Mouse (Mus musculus) layer of hippocampus, postnatal 14 days (tissue): ENCODE measurements around the gene Gzmk. TPM values are rescaled to one million over a fixed set of nuclear protein-coding genes. Genes with fewer than 3 reads are reported as not detected.

Source experiments
- DNase-seq, 2 experiments: peaks; one replicate each; pipeline ENCODE4 v3.0.0; 2021 to 2022; ENCODE audit warnings: low spot score in 2 of 2, mixed read lengths in 1 of 2
- total RNA-seq, 2 experiments: library from RNA; stranded (reverse); gene quantifications; 2 replicates each; pipeline ENCODE4 v1.2.3; 2021

Gene Gzmk
- total RNA-seq, 2 experiments from 2014 or later: not detected

DNA sequence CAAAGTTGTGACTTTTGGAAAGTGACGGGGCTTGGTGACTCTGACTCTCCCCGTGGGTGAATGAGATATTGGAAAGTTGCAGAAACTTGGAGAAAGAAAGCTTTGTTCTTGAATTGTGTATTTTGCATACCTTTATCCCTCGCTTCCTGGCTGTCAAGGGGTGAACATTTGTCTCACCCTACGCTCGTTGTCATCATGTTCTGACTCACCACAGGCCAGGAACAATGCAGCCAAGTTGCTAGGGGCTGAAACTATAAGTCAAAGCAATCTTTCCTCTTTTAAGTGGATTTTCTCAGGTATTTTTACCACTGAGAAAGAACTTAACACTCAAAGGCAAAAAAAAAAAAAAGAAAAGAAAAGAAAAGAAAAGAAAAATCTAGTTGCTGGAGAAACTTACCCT is 22.6 kb downstream of the Gzmk start:
- no peak for DNase-seq

- no peak for DNase-seq
Observed at GRCm38 (mm10) chr13:113202184-113202583, 23.5 kb downstream of the Gzmk start.

- DNase-seq: no peak
Observed at GRCm38 (mm10) chr13:113201631-113202030, 24.1 kb downstream of the Gzmk start.

DNA sequence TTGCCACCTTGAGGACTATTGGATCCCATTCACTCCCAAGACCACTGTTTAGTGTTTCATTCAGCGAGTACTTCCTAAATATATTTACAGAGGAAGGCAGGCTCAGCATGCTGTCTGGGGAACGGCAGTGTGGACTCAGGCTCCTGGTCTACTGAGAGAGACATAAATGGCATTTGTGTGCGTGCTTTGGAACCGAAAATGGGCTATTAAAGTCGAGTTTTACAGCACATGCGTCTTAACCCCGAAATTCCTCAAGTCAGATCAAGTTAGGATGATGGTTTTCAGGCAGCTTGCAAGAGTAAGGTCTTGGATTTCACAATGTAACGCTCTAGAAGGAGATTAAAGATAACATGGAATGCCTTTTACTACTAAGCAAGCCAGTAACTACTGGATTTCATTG is 25.0 kb downstream of the Gzmk start:
- no peak for DNase-seq

- no peak for DNase-seq
Observed at GRCm38 (mm10) chr13:113199331-113199730, 26.4 kb downstream of the Gzmk start.

- DNase-seq: no peak
Observed at GRCm38 (mm10) chr13:113197872-113198502, 27.7 kb downstream of the Gzmk start.

- no peak for DNase-seq
Observed at GRCm38 (mm10) chr13:113196808-113197674, 28.7 kb downstream of the Gzmk start.

GRCm38 (mm10) chr13:113183720-113184119 is 42.0 kb downstream of the Gzmk start:
- DNase-seq: no peak

GRCm38 (mm10) chr13:113183310-113183709 is 42.4 kb downstream of the Gzmk start:
- DNase-seq: no peak

- no peak for DNase-seq
Observed at GRCm38 (mm10) chr13:113174162-113174561, 51.5 kb downstream of the Gzmk start.

GRCm38 (mm10) chr13:113170256-113170655 is 55.5 kb downstream of the Gzmk start:
- no peak for DNase-seq

- no peak for DNase-seq
Observed at GRCm38 (mm10) chr13:113168018-113168534, 57.6 kb downstream of the Gzmk start.

- DNase-seq: no peak
Observed at GRCm38 (mm10) chr13:113164252-113165005, 61.3 kb downstream of the Gzmk start.

GRCm38 (mm10) chr13:113151556-113151955 is 74.2 kb downstream of the Gzmk start:
- DNase-seq: no peak

DNA sequence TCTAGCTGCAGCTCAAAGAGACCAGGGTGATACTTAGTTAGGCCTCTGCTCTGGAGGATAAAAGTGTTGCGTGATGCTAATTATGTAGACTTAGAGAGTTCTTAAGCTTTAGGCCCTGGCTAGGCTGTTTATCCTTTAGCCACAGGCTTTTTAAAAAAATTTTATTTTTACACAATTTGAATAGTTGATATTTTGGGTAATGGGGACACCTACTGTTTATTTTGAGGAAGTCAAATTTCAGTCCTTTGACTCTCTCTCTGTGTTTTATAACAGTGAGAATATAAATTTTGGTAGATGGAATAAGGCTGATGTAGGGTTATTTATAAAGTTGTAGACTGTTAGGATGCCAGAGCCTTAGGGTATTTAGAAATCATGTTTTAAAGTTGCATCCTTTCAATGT is 86.1 kb downstream of the Gzmk start:
- DNase-seq: no peak

- DNase-seq: no peak
Observed at GRCm38 (mm10) chr13:113129974-113130373, 95.7 kb downstream of the Gzmk start.

Other genes starting within 250 kb of the Gzmk start
- gene Ccno, start 238.1 kb downstream of the Gzmk start, total RNA-seq: 1 to 10 TPM; 2.9 to 3.0 TPM
- under 1 TPM; 0.30 to 0.36 TPM for gene Mcidas, start 232.1 kb downstream of the Gzmk start, total RNA-seq
- under 1 TPM in 1 of 2 experiments, not detected in 1; 0.21 TPM for gene Cdc20b, start 190.8 kb downstream of the Gzmk start, total RNA-seq
- 10 to 100 TPM; 12.1 to 18.4 TPM for gene Gpx8, start 179.5 kb downstream of the Gzmk start, total RNA-seq
- not detected for gene Gzma, start 124.9 kb downstream of the Gzmk start, total RNA-seq
- under 1 TPM; 0.24 to 0.46 TPM for gene Esm1, start 16.2 kb downstream of the Gzmk start, total RNA-seq
- gene BC067074, start 67.3 kb upstream of the Gzmk start, total RNA-seq: 1 to 10 TPM; 1.2 to 2.4 TPM